Mouse (Mus musculus) CH12.LX (cell line): ENCODE data around the gene Olig1. TPM values are rescaled to one million over a fixed set of nuclear protein-coding genes. Genes with fewer than 3 reads are reported as not detected.

Source experiments
- DNase-seq: peaks from one replicate; pipeline ENCODE4 v3.0.0-alpha.2; 2013; ENCODE audit errors: extremely low read depth
- H3K27ac ChIP-seq: 2 replicates; pipeline ENCODE4 v1.5.1; 2012; ENCODE audit warnings: low read depth, mild to moderate bottlenecking, control low read depth, moderate library complexity; ENCODE audit not compliant: insufficient read depth
- H3K27me3 ChIP-seq: replicated peaks from 2 replicates; pipeline ENCODE3; 2012; ENCODE audit warnings: inconsistent platforms
- H3K36me3 ChIP-seq, 2 experiments: replicated peaks in 1 of 2; 2 replicates each; pipeline versions ENCODE3 to v1.6.1; 2012; ENCODE audit warnings: inconsistent platforms in 1 of 2, low read length in 1 of 2, mild to moderate bottlenecking in 1 of 2, mixed read lengths in 1 of 2, moderate library complexity in 1 of 2; ENCODE audit not compliant: control insufficient read depth in 1 of 2, insufficient read depth in 1 of 2
- H3K4me1 ChIP-seq, 2 experiments: 2 replicates each; pipeline ENCODE4 v1.6.1; 2012; ENCODE audit warnings: inconsistent platforms in 1 of 2, moderate library complexity in 1 of 2; ENCODE audit not compliant: insufficient read depth in 2 of 2, control insufficient read depth in 1 of 2
- H3K4me2 ChIP-seq: 2 replicates; pipeline ENCODE4 v1.6.1; 2012; ENCODE audit warnings: low read depth, mild to moderate bottlenecking, control low read depth; ENCODE audit not compliant: poor library complexity, insufficient read depth, severe bottlenecking
- H3K4me3 ChIP-seq, 3 experiments: fragments of 150-350 bp in 1 of 3; sonication (generic) in 1 of 3; replicated peaks in 1 of 3; 2 replicates each; pipeline versions ENCODE3 to v1.5.1; 2011 to 2012; ENCODE audit warnings: low read depth in 2 of 3, low read length in 2 of 3, mild to moderate bottlenecking in 2 of 3, moderate library complexity in 2 of 3, control low read depth in 1 of 3, improper control_type of control experiment in 1 of 3, inconsistent platforms in 1 of 3, mixed read lengths in 1 of 3; ENCODE audit not compliant: poor library complexity in 1 of 3
- H3K79me2 ChIP-seq: replicated peaks from 2 replicates; pipeline ENCODE4 v1.6.1; 2012; ENCODE audit warnings: mild to moderate bottlenecking, moderate library complexity; ENCODE audit not compliant: control insufficient read depth, poor library complexity, insufficient read depth, severe bottlenecking; ENCODE audit errors: extremely low read depth
- H3K9ac ChIP-seq: 2 replicates; pipeline ENCODE4 v1.6.1; 2012; ENCODE audit warnings: low read depth, mild to moderate bottlenecking, control low read depth, moderate library complexity; ENCODE audit not compliant: insufficient read depth
- H3K9me3 ChIP-seq: replicated peaks from 2 replicates; pipeline ENCODE3; 2012; ENCODE audit warnings: low read length, inconsistent platforms, mixed read lengths
- CTCF ChIP-seq, 2 experiments: IDR thresholded peaks in 1 of 2; conservative IDR thresholded peaks in 1 of 2; 2 replicates each; pipeline ENCODE4 v1.5.1; 2011 to 2012; ENCODE audit warnings: low read depth in 2 of 2, low read length in 2 of 2, improper control_type of control experiment in 1 of 2, inconsistent platforms in 1 of 2, mild to moderate bottlenecking in 1 of 2, moderate library complexity in 1 of 2
- ELF1 ChIP-seq: IDR thresholded peaks from 2 replicates; pipeline ENCODE4 v1.6.1; 2014; ENCODE audit warnings: low read depth, mild to moderate bottlenecking, inconsistent platforms, low read length, improper control_type of control experiment
- EP300 ChIP-seq: IDR thresholded peaks from 2 replicates; pipeline ENCODE4 v1.6.1; 2011; ENCODE audit warnings: low read length, improper control_type of control experiment
- ETS1 ChIP-seq: conservative IDR thresholded peaks from 2 replicates; pipeline ENCODE4 v1.6.1; 2012; ENCODE audit warnings: low read depth, mild to moderate bottlenecking, inconsistent platforms, low read length, improper control_type of control experiment, moderate library complexity
- GABPA ChIP-seq: IDR thresholded peaks from 2 replicates; pipeline ENCODE4 v1.6.1; 2012; ENCODE audit warnings: low read depth, low read length, improper control_type of control experiment, inconsistent platforms; ENCODE audit not compliant: insufficient replicate concordance
- HCFC1 ChIP-seq: IDR thresholded peaks from 2 replicates; pipeline ENCODE4 v1.6.1; 2012; ENCODE audit warnings: low read depth, mild to moderate bottlenecking, inconsistent platforms, low read length, improper control_type of control experiment
- IRF4 ChIP-seq: IDR thresholded peaks from 2 replicates; pipeline ENCODE4 v1.6.1; 2014; ENCODE audit warnings: low read depth, mild to moderate bottlenecking, inconsistent platforms, low read length, improper control_type of control experiment
- JUN ChIP-seq: IDR thresholded peaks from 2 replicates; pipeline ENCODE4 v1.6.1; 2011; ENCODE audit warnings: low read depth, mild to moderate bottlenecking, low read length, improper control_type of control experiment, moderate library complexity; ENCODE audit not compliant: insufficient read depth
- JUND ChIP-seq: conservative IDR thresholded peaks from 2 replicates; pipeline ENCODE4 v1.6.1; 2011; ENCODE audit warnings: low read depth, low read length, improper control_type of control experiment
- KAT2A ChIP-seq: IDR thresholded peaks from 2 replicates; pipeline ENCODE4 v1.6.1; 2012; ENCODE audit warnings: low read length, improper control_type of control experiment, inconsistent platforms; ENCODE audit not compliant: insufficient replicate concordance
- MAFK ChIP-seq: IDR thresholded peaks from 2 replicates; pipeline ENCODE4 v1.6.1; 2011; ENCODE audit warnings: low read length, improper control_type of control experiment; ENCODE audit not compliant: insufficient replicate concordance
- MAX ChIP-seq: IDR thresholded peaks from 2 replicates; pipeline ENCODE4 v1.6.1; 2011; ENCODE audit warnings: low read length, improper control_type of control experiment
- MEF2A ChIP-seq: IDR thresholded peaks from 2 replicates; pipeline ENCODE4 v1.6.1; 2014; ENCODE audit warnings: low read depth, mild to moderate bottlenecking, inconsistent platforms, low read length, improper control_type of control experiment, borderline replicate concordance
- MXI1 ChIP-seq: IDR thresholded peaks from 2 replicates; pipeline ENCODE4 v1.6.1; 2011; ENCODE audit warnings: mild to moderate bottlenecking, low read depth, low read length, improper control_type of control experiment
- MYC ChIP-seq: IDR thresholded peaks from 2 replicates; pipeline ENCODE4 v1.6.1; 2011; ENCODE audit warnings: low read depth, mild to moderate bottlenecking, improper control_type of control experiment, low read length
- NELFE ChIP-seq: IDR thresholded peaks from 2 replicates; pipeline ENCODE4 v1.6.1; 2011; ENCODE audit warnings: low read depth, low read length, improper control_type of control experiment
- NRF1 ChIP-seq: IDR thresholded peaks from 2 replicates; pipeline ENCODE4 v1.6.1; 2014; ENCODE audit warnings: low read depth, mild to moderate bottlenecking, inconsistent platforms, low read length, improper control_type of control experiment, moderate library complexity
- PAX5 ChIP-seq: IDR thresholded peaks from 2 replicates; pipeline ENCODE4 v1.6.1; 2012; ENCODE audit warnings: low read length, inconsistent platforms, mixed read lengths
- POLR2A ChIP-seq: IDR thresholded peaks from 2 replicates; pipeline ENCODE4 v1.6.1; 2011; ENCODE audit warnings: low read depth, mild to moderate bottlenecking, improper control_type of control experiment, low read length
- TBP ChIP-seq: conservative IDR thresholded peaks from 2 replicates; pipeline ENCODE4 v1.6.1; 2011; ENCODE audit warnings: low read depth, low read length, improper control_type of control experiment
- UBTF ChIP-seq: IDR thresholded peaks from 2 replicates; pipeline ENCODE4 v1.6.1; 2012; ENCODE audit warnings: low read depth, mild to moderate bottlenecking, inconsistent platforms, low read length, improper control_type of control experiment, moderate library complexity
- ZC3H11A ChIP-seq: IDR thresholded peaks from 2 replicates; pipeline ENCODE4 v1.6.1; 2012; ENCODE audit warnings: low read depth, mild to moderate bottlenecking, inconsistent platforms, low read length, improper control_type of control experiment
- dilution Hi-C: fragments of 300-500 bp; cut with MboI; formaldehyde crosslinking; loops from 2 replicates; pipeline ENCODE4 v1.14.3; 2020; ENCODE audit warnings: low sequenced_read_pairs; ENCODE audit not compliant: extremely low pct_unique_long_range_greater_than_20kb, extremely low pct_ligation_motif_present
- in situ Hi-C: fragments of 300-500 bp; cut with MboI; formaldehyde crosslinking; loops from 3 replicates; pipeline ENCODE4 v1.14.3; 2019; ENCODE audit warnings: low sequenced_read_pairs, low pct_ligation_motif_present, low pct_unique_long_range_greater_than_20kb, mixed read lengths
- polyA plus RNA-seq: library from polyadenylated mRNA; unstranded; fragments of >175 nt; gene quantifications from 2 replicates; pipeline ENCODE4 v1.2.1, GENCODE M21; 2012; ENCODE audit warnings: low read depth; ENCODE audit not compliant: insufficient read length
- total RNA-seq, 2 experiments: library from RNA; depleted of rRNA; stranded (reverse); fragments of 300-350 nt in 1 of 2; fragments of >200 nt in 1 of 2; gene quantifications; 2 replicates each; pipeline ENCODE4 v1.2.3; 2012 to 2014

The Olig1 gene
- total and polyA plus RNA-seq, 3 experiments, result not detected

DNA sequence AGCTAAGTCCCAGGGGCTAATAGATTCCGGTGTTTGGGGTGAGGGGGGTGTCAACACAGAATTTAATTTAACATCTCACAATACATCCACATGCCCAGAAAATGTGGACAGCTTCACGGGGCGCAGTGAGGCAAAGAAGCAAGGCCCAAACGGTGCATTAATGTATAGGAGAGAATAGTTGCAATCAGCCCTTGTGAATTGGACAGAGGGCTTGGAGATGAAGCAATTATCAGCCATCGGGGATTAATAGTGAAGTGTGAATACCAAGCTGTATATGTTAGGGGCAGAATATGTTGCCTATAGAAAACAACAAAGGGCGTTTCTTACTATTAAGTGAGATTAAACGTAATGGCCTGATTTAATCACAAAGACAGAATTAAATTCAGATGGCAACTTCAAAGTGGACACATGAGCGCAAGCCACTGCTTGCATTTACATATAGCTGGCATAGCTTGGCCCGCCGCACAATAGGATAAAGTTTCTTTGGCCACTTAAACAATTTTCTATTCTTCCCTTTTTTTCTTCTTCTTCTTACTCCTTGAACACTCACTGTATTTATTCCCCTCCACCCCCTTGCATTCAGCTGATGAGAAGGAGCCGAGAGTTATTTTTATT lies 23.3 kb downstream of the Olig1 start:
- TF ChIP-seq POLR2A (no peak), MAX (no peak), MXI1 (no peak), NRF1 (no peak), PAX5 (no peak), MYC (no peak), JUN (no peak), HCFC1 (no peak)
- TF ChIP-seq, all 38 proteins: peak for 0
- Histone ChIP-seq H3K4me1 (no peaks in the 10 kb centered on the region), H3K9ac (no peak overlapping the region), H3K36me3 (no peaks in the 10 kb centered on the region), H3K9me3 (peaks cover 8% of the 10 kb centered on the region), H3K4me3 (no peak overlapping the region), H3K79me2 (no peaks in the 10 kb centered on the region), H3K4me2 (no peak overlapping the region), H3K27me3 (peaks cover 78% of the 10 kb centered on the region), H3K27ac (no peak overlapping the region)
- no peak for DNase-seq
- dilution Hi-C loops (no loop called here), in situ Hi-C loops (no loop called here)

GRCm38 (mm10) chr16:91297726-91298125 lies 28.2 kb downstream of the Olig1 start:
- H3K4me3 ChIP-seq, result no peak overlapping the region
- no peak overlapping the region for H3K9ac ChIP-seq
- dilution Hi-C loops, result no loop called here
- TF ChIP-seq HCFC1, result no peak
- no peak for TF ChIP-seq JUND
- no peak for TF ChIP-seq ELF1
- no peak for TF ChIP-seq MAX
- peaks cover 8% of the 10 kb centered on the region for H3K9me3 ChIP-seq
- no peaks in the 10 kb centered on the region for H3K79me2 ChIP-seq
- H3K27me3 ChIP-seq, result peaks cover 76% of the 10 kb centered on the region
- H3K36me3 ChIP-seq, result no peaks in the 10 kb centered on the region
- H3K27ac ChIP-seq, result no peak overlapping the region
- in situ Hi-C loops, result no loop called here
- peaks cover 5 to 9% of the 10 kb centered on the region in 2 experiments for H3K4me1 ChIP-seq
- no peak overlapping the region for H3K4me2 ChIP-seq
- no peak for DNase-seq

GRCm38 (mm10) chr16:91299412-91299811 lies 29.8 kb downstream of the Olig1 start:
- peak; percentile 44 for DNase-seq
- no peak overlapping the region for H3K9ac ChIP-seq

More at GRCm38 (mm10) chr16:91299412-91299811, 29.8 kb downstream of the Olig1 start:
- Histone ChIP-seq H3K36me3 (no peaks in the 10 kb centered on the region), H3K27ac (no peak overlapping the region), H3K4me3 (no peak overlapping the region), H3K79me2 (no peaks in the 10 kb centered on the region), H3K4me2 (no peak overlapping the region), H3K4me1 (peaks cover 5 to 9% of the 10 kb centered on the region in 2 experiments), H3K27me3 (peaks cover 84% of the 10 kb centered on the region), H3K9me3 (peaks cover 4% of the 10 kb centered on the region)
- dilution Hi-C loops, result no loop called here
- TF ChIP-seq MEF2A (0 out of 2 replicates have a peak, but pooled peaks have one; percentile 20), IRF4 (0 out of 2 replicates have a peak, but pooled peaks have one; percentile 19), KAT2A (no peak), NELFE (no peak), ETS1 (no peak), GABPA (no peak), MAX (no peak), TBP (no peak), JUND (peak; percentile 94), MAFK (no peak), UBTF (no peak), HCFC1 (no peak), CTCF (conservative IDR thresholded peaks at IDR 0.05 in 1 of 2, IDR thresholded peaks at IDR 0.05 in 1 of 2; ENCODE audit: low read depth in 2 of 2, low read length in 2 of 2) (0 out of 4 replicates have a peak, but pooled peaks of 1 of the 2 experiments have one; percentile 9), EP300 (peak; percentile 69), MYC (no peak), ZC3H11A (no peak), JUN (peak; percentile 93)
- in situ Hi-C loops, result no loop called here
